Mouse (Mus musculus) testis, adult 2 months (tissue): ENCODE results near the gene Pnrc1. TPM values are rescaled to one million over a fixed set of nuclear protein-coding genes. Genes with fewer than 3 reads are reported as not detected.

ENCODE experiments used
- H3K27ac ChIP-seq: fragments of 200-500 bp; 2 replicates; pipeline ENCODE4 v1.5.1; 2012; ENCODE audit warnings: low read depth, low read length; ENCODE audit not compliant: control insufficient read depth, insufficient read depth
- H3K27me3 ChIP-seq: fragments of 200-500 bp; 2 replicates; pipeline ENCODE4 v1.6.1; 2012; ENCODE audit warnings: mild to moderate bottlenecking, low read length, moderate library complexity; ENCODE audit not compliant: control insufficient read depth, insufficient read depth
- H3K36me3 ChIP-seq: fragments of 200-500 bp; 2 replicates; pipeline ENCODE4 v1.6.1; 2012; ENCODE audit warnings: mild to moderate bottlenecking, low read length; ENCODE audit not compliant: control insufficient read depth, insufficient read depth
- H3K4me1 ChIP-seq: fragments of 200-500 bp; 2 replicates; pipeline ENCODE4 v1.6.1; 2012; ENCODE audit warnings: low read length; ENCODE audit not compliant: control insufficient read depth, insufficient read depth
- H3K4me3 ChIP-seq: fragments of 200-500 bp; 2 replicates; pipeline ENCODE4 v1.5.1; 2012; ENCODE audit warnings: low read depth, mild to moderate bottlenecking, low read length, moderate library complexity, mixed read lengths; ENCODE audit not compliant: control insufficient read depth
- CTCF ChIP-seq: fragments of 200-500 bp; IDR thresholded peaks from 2 replicates; pipeline ENCODE4 v1.5.1; 2012; ENCODE audit warnings: low read depth, mild to moderate bottlenecking, inconsistent platforms, low read length, moderate library complexity; ENCODE audit not compliant: control insufficient read depth, insufficient read depth, insufficient replicate concordance
- POLR2A ChIP-seq: fragments of 200-500 bp; IDR thresholded peaks from 2 replicates; pipeline ENCODE4 v1.6.1; 2012; ENCODE audit warnings: low read depth, mild to moderate bottlenecking, inconsistent platforms, low read length, moderate library complexity; ENCODE audit not compliant: control insufficient read depth
- polyA plus RNA-seq: library from polyadenylated mRNA; depleted of rRNA; stranded (reverse); fragments of >200 nt; gene quantifications from 2 replicates; pipeline ENCODE4 v1.2.3, GENCODE M21; 2012

Gene Pnrc1
- polyA plus RNA-seq, 1 experiment = 16.5 TPM

DNA sequence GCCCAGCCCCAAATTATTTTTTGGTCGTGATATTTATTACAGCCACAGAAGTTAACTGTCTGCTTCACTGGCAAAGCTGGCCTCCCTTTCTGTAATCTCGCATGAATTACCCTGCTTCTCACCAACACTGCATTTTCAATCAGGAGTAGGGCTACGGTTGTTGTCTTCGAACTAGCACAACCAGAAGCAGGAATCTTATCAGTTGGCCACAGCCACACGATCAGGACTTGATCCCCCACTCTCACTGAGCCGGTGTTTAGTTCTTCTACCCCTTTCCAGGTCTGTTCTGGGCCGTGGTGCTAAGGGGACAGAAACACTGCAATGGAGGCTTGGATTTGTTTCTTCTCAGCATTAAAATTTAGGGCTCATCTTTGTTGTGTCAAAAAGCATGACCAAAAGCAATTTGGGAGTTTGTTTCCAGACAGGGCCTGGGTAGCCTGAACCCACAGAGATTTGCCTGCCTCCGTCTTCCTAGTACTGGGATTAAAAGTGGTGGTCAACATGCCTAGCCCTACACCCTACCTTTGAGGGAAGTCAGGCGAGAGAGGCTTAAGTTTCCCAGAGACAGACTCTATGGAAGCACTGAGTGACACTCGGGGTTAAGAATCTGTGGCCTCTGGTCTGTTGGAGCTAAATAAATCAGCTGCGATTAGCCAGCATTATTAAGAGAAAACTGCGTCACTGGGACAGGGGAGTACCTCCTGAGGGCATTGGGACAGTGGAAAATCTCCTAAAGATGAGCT, 46.8 kb downstream of the Pnrc1 start:
- no peaks in the 10 kb centered on the region for H3K27me3 ChIP-seq
- H3K4me3 ChIP-seq = no peak overlapping the region
- H3K36me3 ChIP-seq = peaks cover 3% of the 10 kb centered on the region
- peaks cover 5% of the 10 kb centered on the region for H3K4me1 ChIP-seq
- H3K27ac ChIP-seq = no peak overlapping the region
- no peak for TF ChIP-seq CTCF
- no peak for TF ChIP-seq POLR2A

GRCm38 (mm10) chr4:33242536-33242935, 47.4 kb downstream of the Pnrc1 start:
- Histone ChIP-seq H3K36me3 (peaks cover 3% of the 10 kb centered on the region), H3K27ac (no peak overlapping the region), H3K4me3 (no peak overlapping the region), H3K27me3 (no peaks in the 10 kb centered on the region), H3K4me1 (peaks cover 5% of the 10 kb centered on the region)
- TF ChIP-seq CTCF (no peak), POLR2A (no peak)

GRCm38 (mm10) chr4:33230881-33231280, 59.1 kb downstream of the Pnrc1 start:
- Histone ChIP-seq H3K4me1 (no peaks in the 10 kb centered on the region), H3K36me3 (no peaks in the 10 kb centered on the region), H3K27me3 (no peaks in the 10 kb centered on the region), H3K27ac (no peak overlapping the region), H3K4me3 (no peak overlapping the region)
- TF ChIP-seq CTCF (no peak), POLR2A (no peak)

GRCm38 (mm10) chr4:33229639-33230038, 60.3 kb downstream of the Pnrc1 start:
- Histone ChIP-seq H3K36me3 (no peaks in the 10 kb centered on the region), H3K4me3 (no peak overlapping the region), H3K27ac (no peak overlapping the region), H3K4me1 (no peaks in the 10 kb centered on the region), H3K27me3 (no peaks in the 10 kb centered on the region)
- TF ChIP-seq CTCF (no peak), POLR2A (no peak)

- H3K36me3 ChIP-seq = no peaks in the 10 kb centered on the region
- TF ChIP-seq POLR2A = no peak
- TF ChIP-seq CTCF = no peak
- H3K27me3 ChIP-seq = no peaks in the 10 kb centered on the region
- no peaks in the 10 kb centered on the region for H3K4me1 ChIP-seq
- H3K4me3 ChIP-seq = no peak overlapping the region
- H3K27ac ChIP-seq = no peak overlapping the region
Measured at GRCm38 (mm10) chr4:33227164-33227563, 62.8 kb downstream of the Pnrc1 start.

DNA sequence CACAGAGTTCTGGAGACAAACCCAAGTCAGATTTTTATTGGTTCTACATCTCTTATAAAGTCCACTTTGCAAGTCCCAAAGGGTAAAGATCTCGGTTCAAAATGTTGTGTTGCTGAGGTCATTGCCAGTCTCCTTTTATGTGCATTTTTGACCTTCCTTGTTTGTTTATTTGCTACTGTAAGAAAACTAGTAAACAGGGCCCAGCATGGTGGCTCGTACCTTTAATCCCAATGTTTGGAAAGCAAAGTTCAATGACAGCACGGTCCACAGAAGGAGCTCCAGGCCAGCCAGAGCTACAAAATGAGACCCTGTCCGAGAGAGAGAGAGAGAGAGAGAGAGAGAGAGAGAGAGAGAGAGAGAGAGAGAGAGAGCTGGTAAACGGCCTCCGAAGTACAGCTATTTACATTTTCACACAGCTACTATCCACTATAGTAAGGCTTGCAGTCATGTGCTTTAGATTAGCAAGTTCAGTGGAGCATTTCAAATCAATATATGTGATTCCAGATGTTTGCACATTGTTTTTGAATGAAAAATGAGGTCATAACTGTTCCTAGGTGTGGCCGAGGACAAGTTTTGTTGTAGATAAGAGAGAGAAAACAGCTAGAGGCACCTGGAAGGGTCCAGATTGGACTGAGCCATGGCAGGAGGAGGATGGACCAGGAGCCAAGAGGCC, 65.8 kb downstream of the Pnrc1 start:
- Histone ChIP-seq H3K4me1 (no peaks in the 10 kb centered on the region), H3K27me3 (no peaks in the 10 kb centered on the region), H3K27ac (no peak overlapping the region), H3K4me3 (no peak overlapping the region), H3K36me3 (no peaks in the 10 kb centered on the region)
- no peak for TF ChIP-seq CTCF
- TF ChIP-seq POLR2A = no peak

- TF ChIP-seq POLR2A = no peak
- no peak for TF ChIP-seq CTCF
- Histone ChIP-seq H3K4me3 (no peak overlapping the region), H3K27me3 (no peaks in the 10 kb centered on the region), H3K36me3 (no peaks in the 10 kb centered on the region), H3K4me1 (no peaks in the 10 kb centered on the region), H3K27ac (no peak overlapping the region)
Measured at GRCm38 (mm10) chr4:33221847-33222246, 68.1 kb downstream of the Pnrc1 start.
